Mouse (Mus musculus) retina, embryonic 14.5 days (tissue): Measurements from ENCODE around the gene Ifi35.
"Not testable (repeated sequence)": the region's sequence is repeated elsewhere in the genome, so short reads cannot be mapped to it uniquely, and the experiment has no call there.

ENCODE experiments used
- DNase-seq: peaks from one replicate; pipeline ENCODE4 v3.0.0-alpha.2; 2015; ENCODE audit warnings: low spot score

Gene Ifi35

DNA sequence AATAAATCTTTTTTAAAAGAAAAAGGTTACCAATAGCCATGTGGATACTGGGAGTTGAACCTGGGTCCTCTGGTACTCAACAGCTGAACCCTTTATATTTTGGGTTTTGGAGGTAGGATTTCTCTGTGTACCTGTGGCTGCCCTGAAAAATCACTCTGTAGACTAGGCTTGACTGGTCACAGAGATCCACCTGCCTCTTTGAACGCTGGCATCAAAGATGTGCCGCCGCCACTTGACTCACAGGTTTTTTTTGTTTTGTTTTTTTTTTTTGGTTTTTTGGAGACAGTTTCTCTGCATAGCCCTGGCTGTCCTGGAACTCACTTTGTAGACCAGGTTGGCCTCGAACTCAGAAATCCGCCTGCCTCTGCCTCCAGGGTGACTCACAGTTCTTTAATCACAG, 421 bp upstream of the Ifi35 start:
- no peak for DNase-seq

DNA sequence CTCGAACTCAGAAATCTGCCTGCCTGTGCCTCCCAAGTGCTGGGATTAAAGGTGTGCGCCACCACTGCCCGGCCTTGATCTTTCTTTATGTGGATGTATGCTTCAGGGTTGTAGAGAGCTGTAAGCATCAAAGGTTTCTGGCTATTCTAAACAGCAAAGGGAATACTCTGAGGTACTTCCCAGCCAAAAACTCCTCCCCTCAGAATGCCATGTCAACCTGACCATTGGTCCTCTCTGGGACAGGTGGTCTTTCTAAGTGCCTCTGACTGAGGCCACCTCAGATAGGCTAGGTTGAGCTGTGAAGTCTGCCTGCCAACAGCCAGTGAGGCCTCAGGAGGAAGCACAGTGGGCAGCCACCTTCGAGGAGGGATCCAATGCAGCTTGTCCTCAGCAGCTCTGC, 692 bp downstream of the Ifi35 start:
- no peak for DNase-seq

DNA sequence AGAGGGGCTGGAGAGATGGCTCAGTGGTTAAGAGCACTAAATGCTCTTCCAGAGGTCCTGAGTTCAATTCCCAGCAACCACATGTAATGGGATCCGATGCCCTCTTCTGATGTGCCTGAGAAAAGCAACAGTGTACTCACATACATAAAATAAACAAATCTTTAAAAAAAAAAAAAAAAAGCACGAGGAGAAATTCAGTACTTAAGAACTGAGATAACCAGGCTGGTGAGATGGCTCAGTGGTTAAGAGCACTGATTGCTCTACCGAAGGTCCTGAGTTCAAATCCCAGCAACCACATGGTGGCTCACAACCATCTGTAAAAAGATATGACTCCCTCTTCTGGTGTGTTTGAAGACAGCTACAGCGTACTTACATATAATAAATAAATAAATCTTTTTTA, 1.4 kb downstream of the Ifi35 start:
- not testable (repeated sequence) for DNase-seq

DNA sequence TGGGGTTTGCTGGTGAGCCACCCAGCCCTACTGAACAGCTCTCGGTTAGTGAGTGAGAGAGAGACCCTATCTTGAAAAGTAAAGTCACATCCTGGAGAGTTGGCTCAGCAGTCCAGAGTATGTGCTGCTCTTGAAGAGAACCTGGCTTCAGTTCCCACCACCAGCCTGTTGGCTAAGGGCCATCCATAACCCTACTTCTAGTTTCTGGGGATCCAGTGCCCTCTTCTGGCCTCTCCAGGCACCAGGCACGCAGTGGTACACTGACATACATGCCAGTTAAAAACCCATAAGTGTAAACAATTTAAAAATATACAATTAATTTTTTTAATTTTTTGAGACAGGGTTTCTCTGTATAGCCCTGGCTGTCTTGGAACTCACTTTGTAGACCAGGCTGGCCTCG, 2.2 kb downstream of the Ifi35 start:
- no peak for DNase-seq

DNA sequence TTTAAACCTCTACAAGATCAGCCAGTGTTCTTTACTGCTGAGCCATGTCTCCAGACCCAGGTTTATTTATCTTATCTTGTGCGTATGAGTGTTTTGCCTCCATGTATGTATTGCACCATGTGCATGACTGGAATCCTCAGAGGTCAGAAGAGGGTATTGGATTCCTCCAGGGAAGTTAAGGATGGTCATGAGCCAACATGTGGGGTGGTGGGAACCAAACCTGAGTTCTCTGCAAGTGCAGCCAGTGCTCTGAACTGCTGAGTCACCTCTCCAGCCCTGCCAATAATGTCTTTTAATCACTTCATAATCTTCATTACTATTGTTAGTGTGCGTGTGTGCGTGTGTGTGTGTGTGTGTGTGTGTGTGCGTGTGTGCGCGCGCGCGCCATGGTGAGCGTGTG, 3.3 kb downstream of the Ifi35 start:
- no peak for DNase-seq

DNA sequence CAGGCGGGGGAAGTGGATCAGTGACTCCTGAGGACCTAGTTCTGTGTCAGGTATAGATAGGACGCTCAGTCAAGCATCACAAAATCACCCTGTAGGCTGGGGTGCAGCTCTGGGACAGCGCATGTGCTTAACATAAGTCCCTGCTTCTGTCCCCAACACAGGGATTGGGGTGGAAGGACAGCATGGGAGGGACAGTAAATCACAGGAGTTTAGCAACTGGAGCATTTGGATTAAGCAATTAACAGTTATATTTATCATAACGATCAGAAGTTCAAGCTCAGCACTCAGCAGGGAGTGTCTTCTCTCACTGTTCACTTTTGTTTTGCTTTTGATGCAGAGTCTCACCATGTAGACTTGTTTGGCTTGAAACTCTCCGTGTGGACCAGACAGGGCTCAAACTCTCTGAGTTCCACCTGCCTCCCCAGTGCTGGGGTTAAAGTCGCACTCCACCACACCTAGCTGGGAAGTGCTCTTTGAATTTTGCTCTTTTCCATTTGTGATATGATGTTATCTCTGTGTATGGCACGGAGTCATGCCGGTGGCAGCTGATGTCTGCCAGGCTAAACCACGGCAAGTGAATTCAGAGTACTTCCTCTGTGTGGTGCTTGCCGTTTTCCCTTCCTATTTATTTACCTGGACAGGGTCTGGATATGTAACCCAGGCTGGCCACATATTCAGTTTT, 4.0 kb downstream of the Ifi35 start:
- DNase-seq: no peak

DNA sequence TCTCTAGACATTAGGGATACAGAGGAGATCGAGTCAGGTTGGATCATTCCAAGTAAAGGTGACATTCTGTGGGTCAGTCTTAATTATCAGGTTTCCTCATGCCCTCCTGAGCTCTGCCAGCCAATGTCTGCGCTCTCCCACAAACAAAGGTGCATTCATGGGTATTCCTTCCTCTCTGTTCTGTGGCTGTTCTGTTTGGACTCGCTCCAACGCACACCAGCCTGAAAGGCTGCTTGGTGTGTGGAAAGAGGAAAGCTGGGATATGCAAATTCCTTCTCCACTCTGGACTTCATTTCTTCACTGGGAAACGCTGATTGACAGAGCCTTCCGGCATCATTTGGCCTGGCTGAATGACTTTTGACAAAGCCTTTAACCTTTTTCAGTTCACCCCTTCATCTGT, 6.5 kb downstream of the Ifi35 start:
- DNase-seq: no peak

DNA sequence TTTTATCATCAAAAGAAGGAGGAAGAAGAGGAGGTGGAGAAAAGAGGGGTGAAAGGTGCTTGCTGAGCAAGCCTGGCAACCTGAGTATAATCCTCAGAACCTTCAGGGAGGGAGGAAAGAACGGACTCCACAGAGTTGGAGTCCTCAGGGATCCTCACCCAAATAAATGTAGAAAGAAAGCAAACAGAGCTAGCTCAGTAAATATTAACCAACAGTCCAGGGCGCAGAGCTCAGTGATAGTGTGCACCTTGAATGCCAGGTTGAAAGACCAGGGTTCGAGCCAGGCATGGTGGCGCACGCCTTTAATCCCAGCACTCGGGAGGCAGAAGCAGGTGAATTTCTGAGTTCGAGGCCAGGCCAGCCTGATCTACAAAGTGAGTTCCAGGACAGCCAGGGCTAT, 7.4 kb downstream of the Ifi35 start:
- no peak for DNase-seq

DNA sequence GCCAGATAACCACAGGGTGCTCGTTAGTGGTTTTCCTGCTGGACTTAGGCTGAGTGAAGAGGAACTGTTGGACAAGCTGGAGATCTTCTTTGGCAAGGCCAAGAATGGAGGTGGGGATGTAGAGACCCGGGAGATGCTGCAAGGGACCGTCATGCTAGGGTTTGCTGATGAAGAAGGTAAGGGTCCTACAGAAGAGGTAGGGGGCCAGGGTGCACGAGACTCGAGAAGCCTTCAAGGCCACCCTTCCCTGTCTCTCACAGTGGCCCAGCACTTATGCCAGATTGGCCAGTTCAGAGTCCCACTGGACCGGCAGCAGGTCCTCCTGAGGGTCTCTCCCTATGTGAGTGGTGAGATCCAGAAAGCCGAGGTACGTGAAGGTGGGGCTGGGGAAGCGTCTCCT, 9.4 kb downstream of the Ifi35 start:
- DNase-seq: no peak

DNA sequence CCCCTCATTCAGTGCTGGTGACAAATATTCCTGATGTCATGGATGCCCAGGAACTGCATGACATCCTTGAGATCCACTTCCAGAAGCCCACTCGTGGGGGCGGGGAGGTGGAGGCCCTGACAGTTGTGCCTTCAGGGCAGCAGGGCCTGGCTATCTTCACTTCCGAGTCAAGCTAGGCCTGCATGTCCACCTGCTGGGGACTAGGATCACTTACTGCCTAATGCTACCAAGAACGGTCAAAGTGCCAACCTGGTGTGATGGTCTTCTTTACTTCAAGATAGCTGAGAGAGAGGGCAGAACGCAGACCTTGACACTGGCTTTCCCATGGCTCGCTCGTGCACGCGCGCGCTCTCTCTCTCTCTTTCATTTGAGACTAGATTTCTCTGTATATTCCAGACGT, 10.0 kb downstream of the Ifi35 start:
- DNase-seq: no peak

DNA sequence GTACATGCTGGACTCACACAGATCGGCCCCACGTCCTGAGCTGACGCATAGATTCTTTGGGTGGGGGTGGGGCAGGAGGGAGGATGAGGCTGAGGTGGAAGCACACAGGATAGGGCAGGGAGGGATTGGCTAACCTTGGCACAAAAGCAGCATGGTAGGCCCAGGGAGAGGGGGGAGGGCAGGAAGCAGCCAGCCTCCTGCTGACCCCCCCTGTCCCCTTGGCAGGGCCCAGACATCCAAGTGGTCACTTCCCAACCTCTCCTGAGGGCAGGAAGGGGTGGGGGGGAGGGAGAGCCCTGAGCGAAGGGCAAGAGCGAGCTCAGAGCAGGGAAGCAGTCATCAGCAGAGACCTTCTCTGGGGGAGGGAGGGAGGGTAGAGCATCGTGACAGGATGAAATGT, 11.5 kb downstream of the Ifi35 start:
- no peak for DNase-seq

DNA sequence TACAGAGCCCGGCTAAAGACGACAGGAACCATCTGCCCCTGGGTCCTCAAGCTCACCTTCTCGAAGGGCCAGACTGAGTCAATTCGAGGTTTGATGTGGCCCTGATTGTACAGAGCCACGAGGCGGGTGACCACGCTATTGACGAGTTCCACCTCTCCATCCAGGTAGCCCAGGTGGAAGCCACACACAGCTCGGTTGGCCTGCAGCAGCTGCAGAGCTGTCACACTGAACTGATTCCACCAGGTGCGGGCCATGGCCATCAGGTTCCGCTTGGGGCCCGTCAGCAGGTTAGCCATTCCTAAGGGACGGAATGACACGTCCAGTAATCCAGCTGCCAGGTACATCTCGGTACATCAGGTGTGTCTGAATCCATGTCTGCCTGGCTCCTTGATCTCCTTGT, 12.1 kb downstream of the Ifi35 start:
- no peak for DNase-seq

DNA sequence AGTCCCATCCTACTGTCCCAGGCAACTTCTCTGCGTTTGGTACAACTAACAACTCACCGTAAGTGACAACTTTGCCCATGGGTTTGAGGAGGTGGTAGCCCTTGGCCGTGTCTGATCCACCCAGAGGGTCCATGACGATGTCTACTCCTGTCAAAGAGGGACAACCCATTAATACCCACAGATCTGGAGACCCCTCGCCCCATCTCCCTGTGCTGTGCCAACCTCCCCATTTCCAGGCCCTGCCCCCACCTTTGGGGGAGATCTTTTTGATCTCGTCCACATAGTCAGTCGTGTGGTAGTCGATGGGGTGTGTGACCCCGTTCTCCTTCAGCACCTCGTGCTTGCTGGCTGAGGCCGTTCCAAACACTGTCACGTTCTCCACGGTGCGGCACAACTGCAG, 13.9 kb downstream of the Ifi35 start:
- DNase-seq: no peak

DNA sequence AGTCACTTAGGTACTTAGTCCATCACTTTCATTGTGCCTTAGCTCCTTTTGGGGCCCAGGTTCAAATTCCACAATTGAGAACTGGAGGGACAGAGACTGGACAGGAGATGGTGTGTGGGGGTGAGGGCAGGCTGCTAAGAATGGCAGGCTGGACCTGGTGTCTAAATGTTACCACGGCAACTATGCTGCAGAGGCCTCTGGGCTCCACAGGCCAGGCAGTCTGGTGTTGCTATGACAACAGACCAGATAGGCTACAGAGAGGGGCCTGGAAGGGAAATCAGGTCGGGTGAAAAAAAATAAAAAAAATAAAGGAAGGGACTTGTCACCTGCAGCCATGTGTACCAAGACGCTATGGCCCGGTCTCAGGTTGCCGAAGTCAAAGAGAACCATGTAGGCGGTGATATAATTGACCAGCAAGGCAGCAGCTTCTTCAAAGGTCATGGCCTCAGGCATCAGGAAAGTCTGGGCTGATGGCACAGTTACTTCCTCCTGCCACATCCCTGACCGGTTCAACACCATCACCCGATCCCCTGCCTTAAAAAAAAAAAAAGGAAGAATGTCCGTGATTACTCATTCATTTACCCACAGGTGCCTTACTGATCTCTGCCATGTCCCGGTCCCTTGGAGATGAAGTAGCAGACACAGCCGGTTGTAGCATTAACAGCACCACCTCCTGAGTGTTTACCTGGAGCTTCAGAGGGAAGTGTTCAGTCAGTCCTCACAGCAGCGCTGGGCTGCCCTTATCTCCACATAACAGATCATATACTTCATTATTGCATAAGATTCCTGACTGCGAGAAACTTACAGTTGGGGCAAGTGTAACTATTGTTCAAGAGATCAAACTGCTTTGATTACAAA, 14.6 kb downstream of the Ifi35 start:
- peak; percentile 82 for DNase-seq

DNA sequence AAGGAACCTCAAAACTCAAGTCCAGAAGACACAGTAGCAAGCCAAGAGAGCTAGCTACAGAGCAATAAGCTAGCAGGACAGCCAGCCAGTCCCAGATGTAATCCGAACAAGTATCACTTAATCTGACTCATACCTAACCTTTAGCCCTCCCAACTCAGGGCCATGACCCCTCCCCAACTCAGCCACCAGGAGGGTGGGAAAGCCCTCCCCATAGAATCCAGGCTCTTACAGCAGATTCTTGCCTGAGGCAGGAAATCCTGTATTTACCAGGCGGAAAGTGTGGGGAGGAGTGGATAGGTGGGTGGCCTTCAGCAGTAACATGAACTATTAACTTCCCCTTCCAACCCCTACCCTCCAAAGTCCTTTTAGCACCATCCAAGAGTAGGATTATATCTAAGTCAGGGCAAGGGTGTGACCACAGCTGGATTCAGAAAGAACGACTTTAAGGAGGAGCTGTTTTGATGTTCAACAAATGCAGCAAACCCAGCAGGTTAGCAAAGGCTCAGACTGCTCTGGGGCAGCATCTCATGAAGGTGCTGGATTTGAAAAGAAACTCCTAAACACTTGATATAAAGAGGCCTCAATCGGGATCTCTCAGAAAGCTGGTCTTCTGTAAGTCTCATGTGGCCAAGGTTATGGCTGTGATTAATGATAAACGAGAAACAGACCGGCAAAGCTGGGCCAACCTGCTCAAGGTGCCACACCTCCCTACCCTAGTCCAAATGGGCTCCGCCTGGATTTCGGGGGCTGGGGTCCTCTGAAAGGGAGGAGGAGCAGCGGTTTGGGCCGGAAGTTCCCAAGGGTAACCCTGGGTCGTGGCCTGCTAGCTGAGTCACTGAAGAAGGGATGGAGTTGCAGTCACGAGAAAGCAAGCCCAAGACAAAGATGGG, 16.2 kb downstream of the Ifi35 start, which contains the start of gene Rnd2:
Gene Rnd2, plus strand, starts transcription at position 789 of the 890 bp plus-strand sequence.
- DNase-seq: no peak

DNA sequence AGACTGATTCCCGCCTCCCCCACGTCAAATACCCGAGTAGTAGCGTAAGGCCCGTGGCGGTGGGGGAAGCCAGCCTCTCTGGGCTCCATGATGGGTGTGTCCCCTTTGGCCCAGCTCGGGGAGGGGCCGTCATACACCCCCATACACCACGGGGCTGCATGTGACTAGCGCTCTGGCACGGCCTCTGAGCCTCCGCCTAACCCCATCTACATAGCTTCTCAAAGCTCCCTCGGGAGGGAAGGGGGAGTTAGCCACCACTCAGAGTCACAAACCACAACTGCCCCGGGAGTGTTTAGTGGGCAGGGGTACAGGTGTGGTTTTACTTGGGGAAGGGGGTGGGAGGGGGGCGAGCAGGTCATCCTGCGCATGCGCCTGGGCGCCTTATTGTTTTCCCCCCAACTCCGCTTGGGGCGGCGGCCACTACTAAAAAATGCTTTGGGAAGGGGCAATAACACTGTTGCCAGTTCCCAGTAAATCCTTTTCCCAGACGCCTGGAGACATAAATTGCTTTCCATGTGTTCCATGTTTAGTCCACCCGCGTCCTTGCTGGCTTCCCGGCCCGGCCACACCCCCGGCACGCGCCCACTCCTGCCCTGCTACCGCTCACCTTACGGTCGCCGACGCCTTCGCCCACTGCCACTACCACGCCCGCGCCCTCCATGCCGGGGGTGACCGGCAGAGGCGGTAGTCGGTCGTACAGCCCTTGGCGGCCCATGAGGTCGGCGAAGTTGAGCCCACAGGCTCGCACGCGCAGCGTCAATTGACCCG, 17.1 kb downstream of the Ifi35 start:
- DNase-seq: peak; percentile 68

DNA sequence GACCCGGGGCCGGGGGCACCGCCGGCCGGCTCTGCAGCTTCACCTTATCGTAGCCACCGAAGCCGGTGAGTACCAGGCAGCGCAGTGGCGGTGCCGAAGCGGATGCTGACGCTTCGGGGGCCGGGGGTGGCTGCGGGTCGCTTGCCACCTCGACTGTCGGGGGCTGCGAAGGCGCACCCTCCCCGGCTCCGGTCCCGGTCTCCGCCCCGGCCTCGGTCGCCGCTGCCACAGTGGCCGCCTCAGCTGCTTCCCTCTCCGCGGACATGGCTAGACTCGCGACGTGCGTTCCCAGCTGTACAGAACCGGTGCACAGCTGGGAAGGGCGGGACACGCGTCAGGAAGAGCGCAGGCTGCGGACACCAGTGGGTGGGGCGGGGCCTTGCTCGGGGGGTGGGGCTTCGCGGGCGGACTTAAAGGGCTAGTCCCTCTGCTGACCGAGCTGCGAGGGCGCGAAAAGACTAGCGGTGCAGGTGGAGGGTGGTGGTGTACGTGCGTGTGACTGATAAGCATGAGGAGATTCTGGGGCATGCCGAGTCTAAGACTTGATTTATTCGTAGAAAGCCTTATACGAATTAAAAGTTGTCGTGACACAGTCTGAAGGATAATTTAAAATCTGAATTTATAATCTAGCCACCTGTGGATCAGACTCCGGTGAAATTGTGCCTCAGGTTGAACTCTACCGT, 17.8 kb downstream of the Ifi35 start, which contains the start of gene Vat1:
Gene Vat1, minus strand, starts transcription at position 362 of the 683 bp plus-strand sequence.
- DNase-seq: peak; percentile 76

DNA sequence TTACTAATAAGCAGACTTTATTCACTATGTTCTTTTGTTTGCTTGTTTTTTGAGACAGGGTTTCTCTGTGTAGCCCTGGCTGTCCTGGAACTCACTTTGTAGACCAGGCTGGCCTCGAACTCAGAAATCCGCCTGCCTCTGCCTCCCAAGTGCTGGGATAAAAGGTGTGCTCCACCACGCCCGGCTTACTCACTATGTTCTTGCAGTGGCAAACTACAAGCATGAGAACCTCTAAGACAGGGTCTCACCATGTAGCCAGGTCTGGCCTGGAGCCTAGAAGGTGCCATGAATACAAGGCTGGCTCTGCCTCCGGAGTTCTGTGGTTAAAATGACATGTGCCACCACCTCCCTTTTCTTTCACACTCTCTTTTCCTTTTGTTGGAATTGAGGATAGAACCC, 18.3 kb downstream of the Ifi35 start:
- not testable (repeated sequence) for DNase-seq

DNA sequence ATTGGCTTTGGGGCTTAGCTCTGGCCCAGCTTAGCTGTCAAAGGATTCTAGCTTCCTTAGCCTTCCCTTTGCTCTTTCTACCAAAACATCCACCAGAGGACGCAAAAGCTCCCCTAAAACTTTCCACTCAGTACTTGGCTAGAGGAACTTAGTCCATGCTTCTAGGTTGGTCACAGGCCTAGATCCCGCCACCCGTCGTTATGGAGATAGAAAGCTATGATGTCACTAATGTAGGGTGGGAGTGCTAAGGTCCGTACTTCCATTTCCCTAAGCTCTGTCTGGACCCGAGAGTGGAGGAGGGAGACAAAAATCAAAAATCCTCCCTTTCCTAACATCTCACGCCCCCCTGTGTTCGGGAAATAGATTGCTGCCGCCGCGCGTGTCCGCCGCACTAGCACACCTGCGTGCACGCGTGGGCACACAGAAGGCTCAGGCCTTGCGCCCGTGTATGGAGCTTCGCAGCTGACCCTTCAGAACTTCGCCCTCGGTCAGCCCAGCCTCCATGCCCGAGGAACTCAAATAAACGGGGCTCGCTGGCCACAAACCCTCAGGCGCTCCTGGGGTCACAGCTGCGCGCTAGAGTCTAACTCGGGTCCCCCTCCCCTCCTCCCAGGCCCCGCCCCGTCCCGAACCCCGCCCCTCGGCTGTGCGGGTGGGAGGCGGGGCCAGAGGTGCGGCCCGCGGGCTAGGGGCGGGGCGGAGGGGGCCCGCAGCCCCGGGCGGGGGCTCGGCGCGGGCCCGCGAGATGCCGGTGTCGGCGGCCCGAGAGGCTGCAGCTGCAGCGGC, 19.5 kb downstream of the Ifi35 start:
- peak; percentile 90 for DNase-seq

DNA sequence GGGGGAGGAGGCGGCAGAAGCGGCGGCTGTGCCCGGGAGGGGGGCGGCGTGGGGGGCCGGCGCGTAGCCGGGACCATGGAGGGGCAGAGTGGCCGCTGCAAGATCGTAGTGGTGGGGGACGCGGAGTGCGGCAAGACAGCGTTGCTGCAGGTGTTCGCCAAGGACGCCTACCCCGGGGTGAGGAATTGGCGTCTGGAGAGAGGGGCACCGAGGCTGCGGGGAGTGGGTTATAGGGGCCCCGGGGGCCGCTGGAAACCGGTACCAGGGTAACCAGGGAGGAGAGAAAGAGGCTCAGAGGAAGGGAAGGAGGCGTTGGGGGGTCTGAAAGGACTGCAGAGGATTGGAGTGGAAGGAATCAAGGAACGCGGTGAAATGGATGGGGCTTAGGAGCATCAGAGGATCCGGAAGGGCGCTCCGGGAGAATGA, 20.1 kb downstream of the Ifi35 start:
- DNase-seq: peak; percentile 58
